Mouse (Mus musculus) liver, postnatal 0 days (tissue): ENCODE data around the gene Hist1h2af.

Experiments used
- CTCF ChIP-seq: sonication (generic); IDR thresholded peaks from 2 replicates; pipeline ENCODE4 v1.5.1; 2016; ENCODE audit warnings: antibody characterized with exemption, low read depth
- EP300 ChIP-seq: IDR thresholded peaks from 2 replicates; pipeline ENCODE4 v1.6.1; 2016; ENCODE audit warnings: antibody characterized with exemption, low read depth, mild to moderate bottlenecking

- TF ChIP-seq CTCF = peak; percentile 69
- peak; percentile 73 for TF ChIP-seq EP300
These were observed 29.2 kb downstream of the Hist1h2af start for GRCm38 (mm10) chr13:23562699-23563462.
